In the genomic region with DNA sequence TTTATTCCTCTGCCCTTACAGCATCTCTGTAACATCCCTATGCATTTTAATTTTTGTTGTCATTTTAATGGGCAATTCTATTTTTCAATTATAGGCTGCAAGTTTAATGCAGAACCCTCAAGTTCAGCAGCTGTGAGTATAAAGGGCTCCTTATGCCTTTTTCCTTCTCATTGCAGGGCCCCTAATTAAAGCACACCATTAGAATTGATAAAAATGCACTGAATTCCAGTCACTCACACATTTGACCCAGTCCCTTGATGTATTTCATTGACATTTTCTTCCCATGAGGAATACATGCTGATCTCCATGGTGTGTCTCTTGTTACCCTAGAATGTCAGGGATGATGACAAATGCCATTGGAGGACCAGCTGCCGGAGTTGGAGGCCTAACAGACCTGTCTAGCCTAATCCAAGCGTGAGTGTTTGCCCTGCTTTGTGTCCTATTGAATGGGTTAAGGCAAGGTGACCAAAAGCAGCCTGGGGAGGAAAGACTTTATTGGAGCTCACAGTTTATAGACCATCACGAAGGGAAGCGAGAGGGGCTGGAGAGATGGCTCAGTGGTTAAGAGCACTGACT, we compare ENCODE assay signal across 20 mouse cellular contexts. TPM values are rescaled to one million over a fixed set of nuclear protein-coding genes. Genes with fewer than 3 reads are reported as not detected.
"Had no signal": no experiment of that assay in that cellular context is flagged by ENCODE, and none has a peak within 500 bp of the region (broad histone marks: within the 10 kb centered on the region; RNA-seq: fewer than 3 reads in every experiment).

No protein-coding gene starts in this region.

- H3K27ac ChIP-seq: kidney, embryonic 15.5 days; left cerebral cortex, adult 2 months; liver, embryonic 13.5 days; midbrain, embryonic 15.5 days; neural tube, embryonic 12.5 days; neural tube, embryonic 15.5 days; stomach, embryonic 15.5 days had no signal

- H3K4me2 ChIP-seq: kidney, embryonic 15.5 days; liver, embryonic 13.5 days; midbrain, embryonic 15.5 days; neural tube, embryonic 12.5 days; neural tube, embryonic 15.5 days; stomach, embryonic 15.5 days had no signal

- H3K4me1 ChIP-seq: kidney, embryonic 15.5 days; liver, embryonic 13.5 days; midbrain, embryonic 15.5 days; neural tube, embryonic 12.5 days; stomach, embryonic 15.5 days had no signal

- ATAC-seq: midbrain, embryonic 15.5 days had no signal

- H3K27me3 ChIP-seq: kidney, embryonic 15.5 days; liver, embryonic 13.5 days; midbrain, embryonic 15.5 days; neural tube, embryonic 12.5 days; neural tube, embryonic 15.5 days; stomach, embryonic 15.5 days had no signal

- H3K4me3 ChIP-seq: kidney, embryonic 15.5 days; left cerebral cortex, adult 2 months; liver, embryonic 13.5 days; midbrain, embryonic 15.5 days; neural tube, embryonic 12.5 days; neural tube, embryonic 15.5 days; stomach, embryonic 15.5 days had no signal

- DNase-seq: kidney, adult 8-10 months; kidney, postnatal 10 days; kidney, postnatal 36 days; layer of hippocampus, postnatal 36 days; liver, embryonic 13.5 days; lung, adult 2 months; lung, postnatal 14 days; lung, postnatal 4 days; retina, postnatal 1 day; right cerebral cortex, postnatal 25 days; spleen, adult 18-20 months; thymus, postnatal 25 days had no signal

- H3K9ac ChIP-seq: kidney, embryonic 15.5 days; liver, embryonic 13.5 days; midbrain, embryonic 15.5 days; neural tube, embryonic 12.5 days; neural tube, embryonic 15.5 days; stomach, embryonic 15.5 days had no signal

- H3K9me3 ChIP-seq: kidney, embryonic 15.5 days; liver, embryonic 13.5 days; midbrain, embryonic 15.5 days; neural tube, embryonic 12.5 days; neural tube, embryonic 15.5 days; stomach, embryonic 15.5 days had no signal

- H3K36me3 ChIP-seq: liver, embryonic 13.5 days had no signal

RNA-seq across cellular contexts. Expression of a gene that starts 25.1 kb away (rescaled TPM):
- total RNA-seq: megakaryocyte progenitor cell, adult 5-6 weeks; megakaryocyte-erythroid progenitor cell, adult 5-6 weeks had no signal
